ENCODE assay signal across 18 mouse cellular contexts in the genomic region with DNA sequence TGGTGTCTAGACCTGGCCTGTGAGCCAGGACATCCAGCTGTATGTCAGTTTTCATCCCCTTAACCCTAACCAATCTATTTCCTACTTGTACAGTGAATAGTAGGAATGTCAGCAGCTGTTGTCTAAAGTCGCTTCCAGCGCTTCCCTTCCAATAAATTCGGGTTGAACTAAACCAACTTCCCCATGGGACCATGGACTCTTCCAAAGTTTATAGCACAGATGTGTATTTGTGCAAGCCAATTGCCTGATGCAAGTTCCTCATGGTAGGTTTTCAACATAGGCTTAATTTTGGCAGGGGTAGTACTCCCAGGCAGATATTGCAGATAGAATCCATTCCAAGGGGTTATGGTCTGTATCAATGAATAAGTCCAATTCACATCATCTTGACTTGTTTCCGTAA.
DNase-seq lines count a peak whose midpoint lies in the region; ATAC-seq and TF ChIP-seq lines count a peak whose summit lies in the region.
"Had no signal": no experiment of that assay in that cellular context is flagged by ENCODE, and none has a peak within 500 bp of the region (broad histone marks: within the 10 kb centered on the region; RNA-seq: fewer than 3 reads in every experiment).

No protein-coding gene starts in this region.

- H3K27me3 ChIP-seq in midbrain, postnatal 0 days (ENCODE audit: insufficient read depth, low read length), result no peaks in the 10 kb centered on the region
- H3K27me3 ChIP-seq: embryonic facial prominence, embryonic 12.5 days; forebrain, embryonic 15.5 days; heart, embryonic 15.5 days; hindbrain, embryonic 13.5 days; limb, embryonic 13.5 days; liver, embryonic 15.5 days had no signal

- H3K36me3 ChIP-seq in midbrain, postnatal 0 days (ENCODE audit: insufficient read depth, low read length), result no peaks in the 10 kb centered on the region
- H3K36me3 ChIP-seq: embryonic facial prominence, embryonic 12.5 days; forebrain, embryonic 15.5 days; heart, embryonic 15.5 days; hindbrain, embryonic 13.5 days; limb, embryonic 13.5 days; liver, embryonic 15.5 days had no signal

- no peak overlapping the region for H3K4me3 ChIP-seq in midbrain, postnatal 0 days (ENCODE audit: low read depth, low read length)
- H3K4me3 ChIP-seq: embryonic facial prominence, embryonic 12.5 days; forebrain, embryonic 15.5 days; heart, embryonic 15.5 days; hindbrain, embryonic 13.5 days; limb, embryonic 13.5 days; liver, embryonic 15.5 days had no signal

- no peak for ATAC-seq in midbrain, postnatal 0 days (ENCODE audit: low FRiP score)
- ATAC-seq: forebrain, embryonic 15.5 days had no signal

- H3K4me1 ChIP-seq in midbrain, postnatal 0 days (ENCODE audit: insufficient read depth, low read length), result 0 out of 2 replicates have a peak, but pooled peaks cover 3% of the 10 kb centered on the region
- H3K4me1 ChIP-seq: embryonic facial prominence, embryonic 12.5 days; forebrain, embryonic 15.5 days; heart, embryonic 15.5 days; hindbrain, embryonic 13.5 days; limb, embryonic 13.5 days; liver, embryonic 15.5 days had no signal

- H3K4me2 ChIP-seq in midbrain, postnatal 0 days (ENCODE audit: low read depth, low read length, poor library complexity, severe bottlenecking), result no peak overlapping the region
- H3K4me2 ChIP-seq: embryonic facial prominence, embryonic 12.5 days; forebrain, embryonic 15.5 days; heart, embryonic 15.5 days; hindbrain, embryonic 13.5 days; limb, embryonic 13.5 days; liver, embryonic 15.5 days; midbrain, embryonic 11.5 days had no signal

- peak; percentile 2 to 4 for DNase-seq in kidney, postnatal 4 days
- no peak for DNase-seq in kidney, adult 11 months
- peak; percentile 20 to 48 for DNase-seq in gastrocnemius, postnatal 4 days (ENCODE audit: low spot score in 2 of 2)
- peak; percentile 13 for DNase-seq in heart, postnatal 25 days (ENCODE audit: low spot score)
- DNase-seq in cerebellum, postnatal 36 days, result no peak
- no peak for DNase-seq in midbrain, postnatal 0 days (ENCODE audit: low spot score)
- no peak for DNase-seq in cerebellum, postnatal 14 days
- DNase-seq: cerebellum, adult 8-10 months; right cerebral cortex, adult 18-20 months; thymus, adult 2 months had no signal

- WGBS in midbrain, postnatal 0 days, result 92% methylated on average over 4 of the region's 4 CpGs

- H3K9ac ChIP-seq in midbrain, postnatal 0 days (replicated peaks; ENCODE audit: low read length, poor library complexity, severe bottlenecking), result no peak overlapping the region
- H3K9ac ChIP-seq: embryonic facial prominence, embryonic 12.5 days; forebrain, embryonic 15.5 days; heart, embryonic 15.5 days; hindbrain, embryonic 13.5 days; limb, embryonic 13.5 days; liver, embryonic 15.5 days had no signal

- no peak overlapping the region for H3K27ac ChIP-seq in midbrain, postnatal 0 days (ENCODE audit: low read depth, low read length)
- H3K27ac ChIP-seq: embryonic facial prominence, embryonic 12.5 days; forebrain, embryonic 15.5 days; heart, embryonic 15.5 days; hindbrain, embryonic 13.5 days; limb, embryonic 13.5 days; liver, embryonic 15.5 days; macrophage had no signal

- no peaks in the 10 kb centered on the region for H3K9me3 ChIP-seq in midbrain, postnatal 0 days (ENCODE audit: low read length)
- H3K9me3 ChIP-seq: embryonic facial prominence, embryonic 12.5 days; forebrain, embryonic 15.5 days; heart, embryonic 15.5 days; hindbrain, embryonic 13.5 days; limb, embryonic 13.5 days; liver, embryonic 15.5 days had no signal

- TF ChIP-seq CTCF in midbrain, postnatal 0 days (IDR thresholded peaks at IDR 0.05), result no peak

- intact Hi-C loops in heart, postnatal 25 days (cut with DNase I), result no loop called here

Comparison
In these comparisons a context has a peak if more than half of its experiments do, and no peak if none do; other contexts are left out.
1. DNase-seq: peak in kidney, postnatal 4 days (2 of 2), gastrocnemius, postnatal 4 days (2 of 2) and heart, postnatal 25 days (single experiment); none in kidney, adult 11 months (single experiment), cerebellum, postnatal 36 days (0 of 2), midbrain, postnatal 0 days (single experiment) and cerebellum, postnatal 14 days (0 of 2).